Mouse (Mus musculus) kidney, embryonic 16.5 days (tissue): Measurements from ENCODE around the gene Ttc17. TPM values are rescaled to one million over a fixed set of nuclear protein-coding genes. Genes with fewer than 3 reads are reported as not detected.

Experiments used
- ATAC-seq: fragments of 200-750 bp; cut with Nextera tagmentation; 2 replicates; pipeline ENCODE4 v1.8.0; 2017; ENCODE audit warnings: moderate TSS enrichment; ENCODE audit not compliant: low FRiP score, low TSS enrichment
- H3K27ac ChIP-seq: fragments of 300-500 bp; sonication (generic); 2 replicates; pipeline ENCODE4 v1.5.1; 2014; ENCODE audit warnings: low read length
- H3K27me3 ChIP-seq: fragments of 300-500 bp; sonication (generic); 2 replicates; pipeline ENCODE4 v1.6.1; 2014; ENCODE audit warnings: low read length, control low read depth, mixed read lengths; ENCODE audit not compliant: insufficient read depth
- H3K36me3 ChIP-seq: fragments of 300-500 bp; sonication (generic); 2 replicates; pipeline ENCODE4 v1.6.1; 2014; ENCODE audit warnings: low read length, control low read depth, mixed read lengths; ENCODE audit not compliant: insufficient read depth
- H3K4me1 ChIP-seq: fragments of 300-500 bp; sonication (generic); 2 replicates; pipeline ENCODE4 v1.6.1; 2014; ENCODE audit warnings: low read length, control low read depth, mixed read lengths; ENCODE audit not compliant: insufficient read depth
- H3K4me2 ChIP-seq: fragments of 300-500 bp; sonication (generic); replicated peaks from 2 replicates; pipeline ENCODE4 v1.6.1; 2014; ENCODE audit warnings: low read depth, low read length
- H3K4me3 ChIP-seq: fragments of 300-500 bp; sonication (generic); 2 replicates; pipeline ENCODE4 v1.5.1; 2014; ENCODE audit warnings: mild to moderate bottlenecking, low read length
- H3K9ac ChIP-seq: fragments of 300-500 bp; sonication (generic); replicated peaks from 2 replicates; pipeline ENCODE4 v1.6.1; 2014; ENCODE audit warnings: low read length
- H3K9me3 ChIP-seq: fragments of 300-500 bp; sonication (generic); 2 replicates; pipeline ENCODE4 v1.6.1; 2016; ENCODE audit warnings: low read length, control low read depth
- WGBS: fragments of 180-500 bp; shearing (Covaris S2); extraction: QIAGEN DNeasy Blood & Tissue Kit; methylation state at CpG from one replicate; pipeline ENCODE4 v1.1.7; 2014; 5-methylcytosine and 5-hydroxymethylcytosine counted together
- polyA plus RNA-seq: library from polyadenylated mRNA; unstranded; fragments of >200 nt; fragmentation: Nextera tagmentation; extraction: Ambion mirVana; gene quantifications from 2 replicates; pipeline ENCODE4 v1.2.1, GENCODE M21; 2015

Ttc17 gene
- polyA plus RNA-seq, 1 experiment from 2014 or later, result 17.4 TPM

GRCm38 (mm10) chr2:94327836-94328235 lies 78.7 kb downstream of the Ttc17 start:
- H3K4me3 ChIP-seq, result no peak overlapping the region
- peaks cover 43% of the 10 kb centered on the region for H3K36me3 ChIP-seq
- no peak overlapping the region for H3K27ac ChIP-seq
- 95% methylated on average over 3 of the region's 3 CpGs for WGBS
- no peak overlapping the region for H3K9ac ChIP-seq
- no peaks in the 10 kb centered on the region for H3K27me3 ChIP-seq
- no peaks in the 10 kb centered on the region for H3K4me1 ChIP-seq
- H3K4me2 ChIP-seq, result no peak overlapping the region
- H3K9me3 ChIP-seq, result no peaks in the 10 kb centered on the region
- ATAC-seq, result no peak

GRCm38 (mm10) chr2:94319780-94320179 lies 86.7 kb downstream of the Ttc17 start:
- 73% methylated on average over 2 of the region's 2 CpGs for WGBS
- H3K4me3 ChIP-seq, result no peak overlapping the region
- H3K9me3 ChIP-seq, result no peaks in the 10 kb centered on the region
- H3K27me3 ChIP-seq, result no peaks in the 10 kb centered on the region
- no peak overlapping the region for H3K27ac ChIP-seq
- ATAC-seq, result no peak
- H3K4me2 ChIP-seq, result no peak overlapping the region
- H3K4me1 ChIP-seq, result no peaks in the 10 kb centered on the region
- peaks cover 34% of the 10 kb centered on the region for H3K36me3 ChIP-seq
- no peak overlapping the region for H3K9ac ChIP-seq

GRCm38 (mm10) chr2:94316526-94316925 lies 90.0 kb downstream of the Ttc17 start:
- no peaks in the 10 kb centered on the region for H3K4me1 ChIP-seq
- 75% methylated on average over 5 of the region's 5 CpGs for WGBS
- ATAC-seq, result no peak
- H3K36me3 ChIP-seq, result peaks cover 29% of the 10 kb centered on the region; the same call in 1 of the 2 replicates
- H3K4me2 ChIP-seq, result no peak overlapping the region
- no peaks in the 10 kb centered on the region for H3K9me3 ChIP-seq
- H3K4me3 ChIP-seq, result no peak overlapping the region
- H3K27me3 ChIP-seq, result no peaks in the 10 kb centered on the region
- H3K27ac ChIP-seq, result no peak overlapping the region
- no peak overlapping the region for H3K9ac ChIP-seq

- 92% methylated on average over 10 of the region's 10 CpGs for WGBS
- Histone ChIP-seq H3K4me3 (no peak overlapping the region), H3K36me3 (peaks cover 35% of the 10 kb centered on the region), H3K9me3 (peaks cover 6% of the 10 kb centered on the region; the same call in 1 of the 2 replicates), H3K27ac (no peak overlapping the region), H3K4me1 (no peaks in the 10 kb centered on the region), H3K4me2 (no peak overlapping the region), H3K9ac (no peak overlapping the region), H3K27me3 (no peaks in the 10 kb centered on the region)
- no peak for ATAC-seq
Observed at GRCm38 (mm10) chr2:94303984-94304383, 102.5 kb downstream of the Ttc17 start.

- H3K9me3 ChIP-seq, result peaks cover 6% of the 10 kb centered on the region; the same call in 1 of the 2 replicates
- no peak overlapping the region for H3K27ac ChIP-seq
- peaks cover 35% of the 10 kb centered on the region for H3K36me3 ChIP-seq
- ATAC-seq, result no peak
- H3K9ac ChIP-seq, result no peak overlapping the region
- H3K4me1 ChIP-seq, result no peaks in the 10 kb centered on the region
- no peak overlapping the region for H3K4me3 ChIP-seq
- 68% methylated on average over 5 of the region's 5 CpGs for WGBS
- no peak overlapping the region for H3K4me2 ChIP-seq
- no peaks in the 10 kb centered on the region for H3K27me3 ChIP-seq
Observed at GRCm38 (mm10) chr2:94302393-94302792, 104.1 kb downstream of the Ttc17 start.

- peaks cover 6% of the 10 kb centered on the region; the same call in 1 of the 2 replicates for H3K9me3 ChIP-seq
- ATAC-seq, result no peak
- H3K4me2 ChIP-seq, result no peak overlapping the region
- no peaks in the 10 kb centered on the region for H3K27me3 ChIP-seq
- H3K4me1 ChIP-seq, result no peaks in the 10 kb centered on the region
- H3K4me3 ChIP-seq, result no peak overlapping the region
- no peak overlapping the region for H3K27ac ChIP-seq
- peaks cover 35% of the 10 kb centered on the region for H3K36me3 ChIP-seq
- 93% methylated on average over 8 of the region's 8 CpGs for WGBS
- H3K9ac ChIP-seq, result no peak overlapping the region
Observed at GRCm38 (mm10) chr2:94301749-94302148, 104.7 kb downstream of the Ttc17 start.

GRCm38 (mm10) chr2:94297467-94297866 lies 109.0 kb downstream of the Ttc17 start:
- H3K9ac ChIP-seq, result no peak overlapping the region
- no peak overlapping the region for H3K27ac ChIP-seq
- H3K9me3 ChIP-seq, result peaks cover 6% of the 10 kb centered on the region; the same call in 1 of the 2 replicates
- H3K36me3 ChIP-seq, result peaks cover 23% of the 10 kb centered on the region
- no peak overlapping the region for H3K4me2 ChIP-seq
- WGBS, result 35% methylated on average over 3 of the region's 3 CpGs
- no peak overlapping the region for H3K4me3 ChIP-seq
- no peaks in the 10 kb centered on the region for H3K4me1 ChIP-seq
- no peak for ATAC-seq
- H3K27me3 ChIP-seq, result no peaks in the 10 kb centered on the region

GRCm38 (mm10) chr2:94290483-94290882 lies 116.0 kb downstream of the Ttc17 start:
- Histone ChIP-seq H3K9me3 (no peaks in the 10 kb centered on the region), H3K4me3 (no peak overlapping the region), H3K27ac (no peak overlapping the region), H3K4me1 (peaks cover 8% of the 10 kb centered on the region), H3K4me2 (no peak overlapping the region), H3K9ac (no peak overlapping the region), H3K36me3 (no peaks in the 10 kb centered on the region), H3K27me3 (no peaks in the 10 kb centered on the region)
- WGBS, result 1% methylated on average over 5 of the region's 5 CpGs
- ATAC-seq, result peak; percentile 50; the same call in 1 of the 2 replicates

GRCm38 (mm10) chr2:94289659-94290058 lies 116.8 kb downstream of the Ttc17 start:
- H3K4me2 ChIP-seq, result no peak overlapping the region
- ATAC-seq, result no peak
- 64% methylated on average over 6 of the region's 6 CpGs for WGBS

GRCm38 (mm10) chr2:94289169-94289568 lies 117.3 kb downstream of the Ttc17 start:
- no peak overlapping the region for H3K4me2 ChIP-seq

More at GRCm38 (mm10) chr2:94289659-94290058, 116.8 kb downstream of the Ttc17 start:
- Histone ChIP-seq H3K9ac (no peak overlapping the region), H3K27ac (no peak overlapping the region), H3K4me1 (peaks cover 8% of the 10 kb centered on the region), H3K27me3 (no peaks in the 10 kb centered on the region), H3K36me3 (no peaks in the 10 kb centered on the region), H3K4me3 (no peak overlapping the region), H3K9me3 (no peaks in the 10 kb centered on the region)

More at GRCm38 (mm10) chr2:94289169-94289568, 117.3 kb downstream of the Ttc17 start:
- no peaks in the 10 kb centered on the region for H3K36me3 ChIP-seq
- WGBS, result 3% methylated on average over 2 of the region's 2 CpGs
- H3K27me3 ChIP-seq, result no peaks in the 10 kb centered on the region
- ATAC-seq, result peak; percentile 84
- H3K27ac ChIP-seq, result no peak overlapping the region
- H3K4me1 ChIP-seq, result peaks cover 8% of the 10 kb centered on the region
- no peak overlapping the region for H3K9ac ChIP-seq
- H3K9me3 ChIP-seq, result no peaks in the 10 kb centered on the region
- H3K4me3 ChIP-seq, result no peak overlapping the region
